Mouse (Mus musculus): ENCODE measurements around the gene 0610030E20Rik.
A peak's percentile ranks its signal among the peaks of the same experiment; 100 is the strongest.

0610030E20Rik gene

GRCm38 (mm10) chr6:72390795-72391521, 43.8 kb downstream of the 0610030E20Rik start:
- DNase-seq (ENCODE audit: low spot score) = no peak

GRCm38 (mm10) chr6:72392341-72392740, 45.2 kb downstream of the 0610030E20Rik start:
- DNase-seq (ENCODE audit: low spot score) = no peak

- no peak for DNase-seq (ENCODE audit: low spot score)
Observed at GRCm38 (mm10) chr6:72396837-72397251, 49.7 kb downstream of the 0610030E20Rik start.

- no peak for DNase-seq (ENCODE audit: low spot score)
Observed at GRCm38 (mm10) chr6:72399967-72400366, 52.9 kb downstream of the 0610030E20Rik start.

- peak; percentile 43 for DNase-seq (ENCODE audit: low spot score)
Observed at GRCm38 (mm10) chr6:72401875-72402274, 54.8 kb downstream of the 0610030E20Rik start.

Data from testis, postnatal 14 days (tissue).